Mouse (Mus musculus) heart, embryonic 15.5 days (tissue): ENCODE measurements around the gene Ugt3a2. TPM values are rescaled to one million over a fixed set of nuclear protein-coding genes. Genes with fewer than 3 reads are reported as not detected.

ENCODE experiments used
- ATAC-seq: fragments of 200-750 bp; cut with Nextera tagmentation; replicated peaks from 2 replicates; pipeline ENCODE4 v1.8.0; 2017; ENCODE audit warnings: low read depth, moderate TSS enrichment; ENCODE audit not compliant: insufficient number of reproducible peaks, insufficient read depth, low FRiP score
- H3K27ac ChIP-seq: fragments of 300-500 bp; sonication (generic); 2 replicates; pipeline ENCODE4 v1.5.1; 2015; ENCODE audit warnings: mild to moderate bottlenecking, inconsistent platforms
- H3K27me3 ChIP-seq: fragments of 300-500 bp; sonication (generic); 2 replicates; pipeline ENCODE4 v1.6.1; 2015; ENCODE audit warnings: inconsistent platforms
- H3K36me3 ChIP-seq: fragments of 300-500 bp; sonication (generic); 2 replicates; pipeline ENCODE4 v1.6.1; 2015; ENCODE audit warnings: mild to moderate bottlenecking, inconsistent platforms
- H3K4me1 ChIP-seq: fragments of 300-500 bp; sonication (generic); replicated peaks from 2 replicates; pipeline ENCODE4 v1.6.1; 2015; ENCODE audit warnings: inconsistent platforms
- H3K4me2 ChIP-seq: fragments of 300-500 bp; sonication (generic); 2 replicates; pipeline ENCODE4 v1.6.1; 2015; ENCODE audit warnings: inconsistent platforms, mild to moderate bottlenecking, moderate library complexity
- H3K4me3 ChIP-seq: fragments of 300-500 bp; sonication (generic); 2 replicates; pipeline ENCODE4 v1.5.1; 2015; ENCODE audit warnings: mild to moderate bottlenecking, inconsistent platforms
- H3K9ac ChIP-seq: fragments of 300-500 bp; sonication (generic); 2 replicates; pipeline ENCODE4 v1.6.1; 2015; ENCODE audit warnings: mild to moderate bottlenecking, inconsistent platforms
- H3K9me3 ChIP-seq: fragments of 300-500 bp; sonication (generic); replicated peaks from 2 replicates; pipeline ENCODE4 v1.6.1; 2016; ENCODE audit warnings: inconsistent platforms
- WGBS: fragments of 180-500 bp; shearing (Covaris S2); methylation state at CpG from one replicate; pipeline ENCODE4 v1.1.7; 2015; ENCODE audit warnings: mixed read lengths; 5-methylcytosine and 5-hydroxymethylcytosine counted together
- polyA plus RNA-seq: library from polyadenylated mRNA; unstranded; fragments of >200 nt; fragmentation: Nextera tagmentation; extraction: Ambion mirVana; gene quantifications from 2 replicates; pipeline ENCODE4 v1.2.1, GENCODE M21; 2015

Gene Ugt3a2
- polyA plus RNA-seq = not detected in 2 replicates

DNA sequence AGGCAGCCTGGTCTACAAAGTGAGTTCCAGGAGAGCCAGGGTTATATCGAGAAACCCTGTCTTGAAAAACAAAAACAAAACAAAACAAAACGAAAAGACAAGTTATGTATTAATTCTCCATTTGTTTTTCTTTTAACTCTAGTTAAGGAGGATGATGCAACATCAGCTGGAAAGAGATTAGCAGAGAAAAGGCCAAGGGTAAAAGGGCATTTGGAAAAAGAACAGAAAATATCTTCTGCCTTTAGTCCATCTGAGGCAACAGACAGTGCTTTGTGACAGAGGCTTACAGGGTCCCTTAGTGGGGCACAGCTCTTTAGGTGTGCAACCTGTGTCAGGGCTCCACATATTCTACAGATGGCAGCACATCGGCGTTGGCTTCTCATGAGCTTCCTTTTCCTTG is at the start of gene Ugt3a2:
Gene Ugt3a2 (plus strand): TSS at position 210 of the 400 bp plus-strand sequence.
- Histone ChIP-seq H3K4me2 (no peak within 1 kb of the TSS), H3K4me3 (no peak within 1 kb of the TSS), H3K9me3 (no peaks in the 10 kb centered on the region), H3K4me1 (no peaks in the 10 kb centered on the region), H3K9ac (no peak within 1 kb of the TSS), H3K36me3 (no peaks in the 10 kb centered on the region), H3K27ac (no peak within 1 kb of the TSS), H3K27me3 (no peaks in the 10 kb centered on the region)
- ATAC-seq = no peak
- WGBS = 81% methylated on average over 4 of the region's 4 CpGs

DNA sequence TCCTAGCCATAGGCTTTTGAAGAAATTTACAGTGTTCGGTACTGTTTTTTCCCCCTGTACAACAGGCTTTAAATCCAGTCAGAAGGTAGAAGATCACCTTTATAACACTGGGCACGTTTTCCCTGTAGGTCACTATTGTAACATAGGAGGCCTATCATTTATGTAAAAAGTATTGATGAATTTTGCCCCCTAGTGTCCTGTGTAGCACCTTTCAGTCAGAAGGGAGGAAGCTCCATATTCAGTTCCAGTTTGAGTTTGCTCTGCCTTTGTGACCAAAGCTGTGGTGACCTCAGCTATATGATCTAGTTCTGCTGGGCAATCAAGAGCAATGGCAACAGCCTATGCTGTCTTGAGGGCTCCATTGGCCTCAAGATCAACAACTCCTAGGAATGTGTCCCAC is 45.7 kb upstream of the Ugt3a2 start:
- Histone ChIP-seq H3K27ac (no peak overlapping the region), H3K27me3 (no peaks in the 10 kb centered on the region), H3K9me3 (no peaks in the 10 kb centered on the region), H3K9ac (no peak overlapping the region), H3K36me3 (no peaks in the 10 kb centered on the region), H3K4me1 (no peaks in the 10 kb centered on the region), H3K4me2 (no peak overlapping the region), H3K4me3 (no peak overlapping the region)
- ATAC-seq = no peak
- 57% methylated on average over 2 of the region's 2 CpGs for WGBS

DNA sequence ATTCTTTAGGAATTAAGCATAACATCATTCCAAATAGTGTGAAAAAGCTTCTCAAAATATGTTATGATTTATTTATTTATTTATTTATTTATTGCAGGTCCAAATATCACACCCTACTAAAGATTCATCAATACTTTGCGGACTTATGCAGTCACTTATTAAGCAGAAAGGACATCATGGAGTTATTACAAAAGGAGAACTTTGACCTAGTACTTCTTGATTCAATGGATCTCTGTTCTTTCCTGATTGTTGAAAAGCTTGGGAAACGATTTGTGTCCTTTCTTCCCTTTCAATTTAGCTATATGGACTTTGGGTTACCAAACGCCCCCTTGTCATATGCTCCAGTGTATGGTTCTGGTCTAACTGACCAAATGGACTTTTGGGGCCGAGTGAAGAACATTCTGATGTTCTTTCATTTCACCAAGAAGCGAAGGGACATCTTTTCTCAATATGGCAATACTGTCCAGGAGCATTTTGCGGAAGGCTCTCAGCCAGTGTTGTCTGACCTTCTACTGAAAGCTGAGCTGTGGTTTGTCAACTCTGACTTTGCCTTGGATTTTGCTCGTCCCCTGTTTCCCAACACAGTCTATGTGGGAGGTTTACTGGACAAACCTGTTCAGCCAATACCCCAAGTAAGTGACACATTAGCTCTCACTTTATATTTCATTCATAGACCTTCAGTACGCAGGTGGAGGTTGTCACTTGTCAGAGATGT is 29.2 kb upstream of the Ugt3a2 start:
- Histone ChIP-seq H3K9me3 (no peaks in the 10 kb centered on the region), H3K9ac (no peak overlapping the region), H3K27ac (no peak overlapping the region), H3K27me3 (no peaks in the 10 kb centered on the region), H3K4me1 (no peaks in the 10 kb centered on the region), H3K4me2 (no peak overlapping the region), H3K36me3 (no peaks in the 10 kb centered on the region), H3K4me3 (no peak overlapping the region)
- no peak for ATAC-seq
- 72% methylated on average over 8 of the region's 8 CpGs for WGBS

DNA sequence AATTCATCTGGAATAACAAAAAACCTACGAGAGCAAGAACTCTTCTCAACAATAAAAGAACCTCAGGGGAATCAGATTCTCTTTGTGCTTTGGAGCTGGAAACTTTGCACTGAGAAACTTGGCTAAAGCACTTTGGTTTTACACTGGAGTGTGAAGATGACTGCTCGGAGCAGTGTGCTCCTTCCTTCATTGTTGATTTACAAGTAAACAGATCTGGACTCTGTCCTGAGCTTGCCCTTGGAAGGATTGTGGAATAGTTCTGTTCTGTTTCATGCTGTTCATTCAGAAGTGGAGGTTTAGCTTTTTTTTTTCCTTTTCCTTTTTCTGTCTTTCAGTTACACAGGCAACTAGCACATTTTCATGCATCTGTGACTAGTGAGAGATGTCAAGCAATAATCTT is 754 bp upstream of the Ugt3a2 start:
- H3K9ac ChIP-seq = no peak overlapping the region
- no peaks in the 10 kb centered on the region for H3K27me3 ChIP-seq
- no peak overlapping the region for H3K27ac ChIP-seq
- no peaks in the 10 kb centered on the region for H3K4me1 ChIP-seq
- WGBS = 68% methylated on average over 2 of the region's 2 CpGs
- H3K4me3 ChIP-seq = no peak overlapping the region
- no peaks in the 10 kb centered on the region for H3K9me3 ChIP-seq
- no peak for ATAC-seq
- H3K4me2 ChIP-seq = no peak overlapping the region
- H3K36me3 ChIP-seq = no peaks in the 10 kb centered on the region

DNA sequence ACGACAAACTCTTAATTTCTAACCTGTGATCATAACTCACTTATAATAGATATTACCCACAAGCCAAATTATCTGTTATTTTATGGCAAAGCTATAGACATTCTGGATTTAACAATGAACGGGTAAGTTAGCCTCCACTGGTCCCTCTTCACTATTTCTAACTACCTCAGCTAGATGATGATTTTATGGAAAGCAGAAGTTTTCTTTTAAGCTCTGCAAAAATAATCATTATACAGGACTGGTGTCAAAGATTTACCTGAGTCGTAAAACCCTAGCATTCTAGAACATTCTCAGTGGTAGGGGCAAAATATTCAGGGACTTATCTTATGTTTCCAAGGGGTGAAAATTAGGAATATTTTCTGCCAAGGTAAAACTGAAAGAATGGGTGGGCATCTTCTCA is 1.3 kb downstream of the Ugt3a2 start:
- H3K4me2 ChIP-seq = no peak overlapping the region
- H3K9ac ChIP-seq = no peak overlapping the region
- no peaks in the 10 kb centered on the region for H3K27me3 ChIP-seq
- no peaks in the 10 kb centered on the region for H3K4me1 ChIP-seq
- no peak overlapping the region for H3K4me3 ChIP-seq
- H3K36me3 ChIP-seq = no peaks in the 10 kb centered on the region
- no peaks in the 10 kb centered on the region for H3K9me3 ChIP-seq
- WGBS = 64% methylated on average over 3 of the region's 3 CpGs
- no peak for ATAC-seq
- no peak overlapping the region for H3K27ac ChIP-seq

DNA sequence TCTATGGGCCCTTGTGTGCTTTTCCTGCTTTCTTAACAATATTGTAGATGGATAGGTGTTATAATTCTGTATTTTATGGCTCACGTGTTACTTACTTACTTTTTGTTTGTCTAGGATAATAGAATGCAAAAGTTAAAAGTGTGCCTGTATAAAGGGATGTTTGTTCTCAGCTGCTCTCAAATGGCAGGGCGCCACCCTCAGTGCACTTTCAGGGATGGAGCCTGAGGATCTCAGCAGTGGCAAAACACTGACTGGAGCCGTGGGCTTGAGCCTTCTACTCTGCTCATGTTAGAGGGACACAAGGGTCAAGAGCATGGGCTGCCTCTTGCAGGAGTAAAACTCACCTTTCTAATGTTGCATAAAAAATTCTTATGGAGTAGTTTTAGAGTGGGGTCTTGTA is 1.7 kb downstream of the Ugt3a2 start:
- H3K27ac ChIP-seq = no peak overlapping the region
- H3K4me1 ChIP-seq = no peaks in the 10 kb centered on the region
- no peak overlapping the region for H3K4me2 ChIP-seq
- no peak overlapping the region for H3K4me3 ChIP-seq
- 50% methylated on average over 3 of the region's 3 CpGs for WGBS
- no peaks in the 10 kb centered on the region for H3K36me3 ChIP-seq
- no peak for ATAC-seq
- no peaks in the 10 kb centered on the region for H3K27me3 ChIP-seq
- H3K9ac ChIP-seq = no peak overlapping the region
- no peaks in the 10 kb centered on the region for H3K9me3 ChIP-seq

DNA sequence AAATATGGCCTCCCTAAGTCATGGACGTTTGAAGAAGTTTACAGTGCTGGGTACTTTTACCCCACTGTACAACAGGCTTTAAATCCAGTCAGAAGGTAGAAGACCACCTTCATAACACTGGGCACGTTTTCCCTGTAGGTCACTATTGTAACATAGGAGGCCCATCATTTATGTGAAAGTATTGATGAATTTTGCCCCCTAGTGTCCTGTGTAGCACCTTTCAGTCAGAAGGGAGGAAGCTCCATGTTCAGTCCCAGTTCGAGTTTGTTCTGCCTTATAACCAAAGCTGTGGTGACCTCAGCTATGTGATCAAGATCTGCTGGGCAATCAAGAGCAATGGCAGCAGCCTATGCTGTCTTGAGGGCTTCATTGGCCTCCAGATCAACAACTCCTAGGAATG is 13.4 kb downstream of the Ugt3a2 start:
- WGBS = 34% methylated on average over 3 of the region's 3 CpGs
- ATAC-seq = no peak
- no peak overlapping the region for H3K9ac ChIP-seq

DNA sequence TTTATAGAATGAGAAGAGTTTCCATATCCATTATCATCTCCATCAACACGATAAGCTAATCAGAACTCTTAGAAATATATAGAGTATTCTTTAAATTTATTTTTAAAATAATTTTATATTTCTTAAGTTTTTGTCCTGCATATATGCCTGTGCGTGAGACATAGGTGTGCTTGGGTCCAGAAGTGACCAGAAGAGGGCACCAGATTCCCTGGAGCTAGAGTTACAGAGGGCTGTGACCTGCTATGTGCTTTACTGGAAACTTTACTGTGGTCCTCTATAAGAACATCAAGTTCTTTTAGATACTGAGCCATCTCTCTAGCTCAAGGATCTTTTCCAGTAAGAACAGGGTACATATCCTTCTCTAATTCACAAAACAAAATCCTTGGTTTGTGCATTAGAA is 27.5 kb downstream of the Ugt3a2 start:
- Histone ChIP-seq H3K27ac (no peak overlapping the region), H3K27me3 (no peaks in the 10 kb centered on the region), H3K4me3 (no peak overlapping the region), H3K4me2 (no peak overlapping the region), H3K36me3 (no peaks in the 10 kb centered on the region), H3K9me3 (no peaks in the 10 kb centered on the region), H3K4me1 (no peaks in the 10 kb centered on the region), H3K9ac (no peak overlapping the region)
- no peak for ATAC-seq
- 63% methylated on average over 2 of the region's 2 CpGs for WGBS

More for the DNA sequence above, 13.4 kb downstream of the Ugt3a2 start:
- H3K4me2 ChIP-seq = no peak overlapping the region
- no peaks in the 10 kb centered on the region for H3K9me3 ChIP-seq
- H3K27me3 ChIP-seq = no peaks in the 10 kb centered on the region
- H3K4me1 ChIP-seq = no peaks in the 10 kb centered on the region
- no peak overlapping the region for H3K4me3 ChIP-seq
- H3K27ac ChIP-seq = no peak overlapping the region
- H3K36me3 ChIP-seq = no peaks in the 10 kb centered on the region

DNA sequence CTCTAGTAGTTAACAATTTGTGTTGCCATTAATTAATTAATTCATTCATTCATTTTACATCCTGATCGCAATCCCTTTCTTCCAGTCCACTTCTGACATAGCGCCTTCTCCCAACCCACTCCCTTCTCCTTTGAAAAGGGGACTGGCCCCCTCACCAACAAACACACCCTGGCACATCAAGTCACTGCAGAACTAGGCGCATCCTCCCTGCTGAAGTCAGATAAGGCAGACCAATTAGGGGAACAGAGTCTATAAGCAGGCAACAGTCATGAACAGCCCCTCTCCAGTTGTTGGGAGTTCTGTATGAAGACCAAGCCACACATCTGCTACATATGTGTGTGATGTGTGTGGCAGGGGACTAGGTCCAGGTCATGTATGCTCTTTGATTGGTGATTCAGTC is 33.4 kb downstream of the Ugt3a2 start:
- Histone ChIP-seq H3K9me3 (no peaks in the 10 kb centered on the region), H3K36me3 (no peaks in the 10 kb centered on the region), H3K4me2 (no peak overlapping the region), H3K27me3 (no peaks in the 10 kb centered on the region), H3K27ac (no peak overlapping the region), H3K9ac (no peak overlapping the region), H3K4me3 (no peak overlapping the region), H3K4me1 (no peaks in the 10 kb centered on the region)
- no peak for ATAC-seq
- 81% methylated on average over 3 of the region's 3 CpGs for WGBS

DNA sequence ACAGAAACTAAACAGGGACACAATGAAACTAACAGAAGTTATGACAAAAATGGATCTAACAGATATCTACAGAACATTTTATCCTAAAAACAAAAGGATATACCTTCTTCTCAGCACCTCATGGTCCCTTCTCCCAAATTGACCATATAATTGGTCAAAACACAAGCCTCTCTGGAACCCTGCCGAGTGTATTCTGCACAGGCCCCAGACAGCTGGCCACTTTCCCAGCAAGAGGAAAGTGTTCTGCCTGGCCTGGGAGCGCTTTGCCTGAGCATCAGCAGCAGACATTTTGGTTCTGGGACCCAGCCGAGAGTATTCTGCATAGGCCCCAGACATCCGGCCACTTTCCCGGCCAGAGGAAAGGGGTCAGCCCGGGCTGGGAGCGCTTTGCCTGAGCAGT is 40.9 kb downstream of the Ugt3a2 start:
- 79% methylated on average over 7 of the region's 7 CpGs for WGBS

DNA sequence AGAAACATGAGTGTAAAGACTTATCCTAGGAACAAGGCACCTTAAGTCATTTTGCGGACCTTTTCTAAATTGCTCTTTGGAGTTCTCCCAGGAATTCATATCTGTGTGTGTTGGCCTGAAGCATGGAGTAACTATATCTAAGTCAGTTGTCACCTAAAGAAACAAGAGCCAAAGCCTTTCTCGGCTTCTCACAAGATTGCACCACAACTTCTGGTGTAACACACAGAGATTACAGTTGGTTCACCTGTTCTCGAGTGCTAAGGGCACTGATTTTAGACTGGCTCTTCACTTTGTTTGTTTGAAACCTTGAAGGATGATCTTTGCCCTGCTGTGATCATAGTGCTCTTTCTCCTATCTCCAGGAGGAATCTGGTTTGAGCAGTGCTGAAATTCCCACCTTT is 74.1 kb downstream of the Ugt3a2 start:
- WGBS = 80% methylated on average over 3 of the region's 3 CpGs
- Histone ChIP-seq H3K36me3 (no peaks in the 10 kb centered on the region), H3K4me2 (no peak overlapping the region), H3K4me3 (no peak overlapping the region), H3K9ac (no peak overlapping the region), H3K27me3 (no peaks in the 10 kb centered on the region), H3K4me1 (no peaks in the 10 kb centered on the region), H3K27ac (no peak overlapping the region), H3K9me3 (no peaks in the 10 kb centered on the region)
- no peak for ATAC-seq

More for the DNA sequence above, 40.9 kb downstream of the Ugt3a2 start:
- Histone ChIP-seq H3K36me3 (no peaks in the 10 kb centered on the region), H3K27ac (no peak overlapping the region), H3K9me3 (no peaks in the 10 kb centered on the region), H3K4me2 (no peak overlapping the region), H3K9ac (no peak overlapping the region), H3K4me3 (no peak overlapping the region), H3K4me1 (no peaks in the 10 kb centered on the region), H3K27me3 (no peaks in the 10 kb centered on the region)
- ATAC-seq = no peak
